8 mouse cellular contexts compared by ENCODE assay signal in genomic region chr2:117342090-117342546, GRCm38 (mm10). TPM values are rescaled to one million over a fixed set of nuclear protein-coding genes. Genes with fewer than 3 reads are reported as not detected.
DNase-seq lines count a peak whose midpoint lies in the region; ATAC-seq and TF ChIP-seq lines count a peak whose summit lies in the region.

No protein-coding gene starts in this region.

- H3K27ac ChIP-seq in intestine, embryonic 14.5 days (ENCODE audit: low read depth), result no peak overlapping the region

- DNase-seq in Patski (ENCODE audit: low read depth, low spot score), result no peak
- DNase-seq in cerebellum, postnatal 25 days, result peak; percentile 71 to 80
- peak; percentile 70 for DNase-seq in gastrocnemius, postnatal 10 days
- DNase-seq in intestine, embryonic 14.5 days (ENCODE audit: low spot score), result peak; percentile 86
- peak; percentile 76 for DNase-seq in left cerebral cortex, postnatal 4 days
- DNase-seq in mesoderm, embryonic 11.5 days (ENCODE audit: low read depth, low spot score), result peak; percentile 75
- DNase-seq in right cerebral cortex, postnatal 36 days (ENCODE audit: low spot score in 2 of 2), result peak; percentile 61 to 67
- DNase-seq in urinary bladder, postnatal 36 days (ENCODE audit: low spot score in 2 of 2), result peak; percentile 50 to 52

- POLR2A ChIA-PET in Patski (lab: Charles Lee), result no interaction called here

- CTCF ChIA-PET in Patski (lab: Charles Lee), result interaction anchor here (1.1 to 1.7 kb wide), 2 partner anchors 78 to 99 kb away, joined by 3 to 4 read pairs; no protein-coding TSS in a partner anchor

- H3K4me3 ChIP-seq in intestine, embryonic 14.5 days (ENCODE audit: low read depth, low read length), result peak overlapping the region; percentile 49

- no peaks in the 10 kb centered on the region for H3K36me3 ChIP-seq in intestine, embryonic 14.5 days (ENCODE audit: control insufficient read depth, insufficient read depth, low read length)

- in situ Hi-C loops in Patski (cut with MboI; ENCODE audit: low pct_unique_long_range_greater_than_20kb), result loop anchor here (10.0 kb wide), 1 partner anchor 93 kb away; no protein-coding TSS in a partner anchor

- WGBS in intestine, embryonic 14.5 days, result 1% methylated on average over 17 of the region's 19 CpGs

- H3K9me3 ChIP-seq in intestine, embryonic 14.5 days (ENCODE audit: control insufficient read depth, low read length), result no peaks in the 10 kb centered on the region

- TF ChIP-seq CTCF in Patski (IDR thresholded peaks at IDR 0.05), result peak; percentile 80

- intact Hi-C loops in left cerebral cortex, postnatal 4 days (cut with DNase I), result loop anchor here (10.0 kb wide), 1 partner anchor 73 kb away; no protein-coding TSS in a partner anchor

- peaks cover 6% of the 10 kb centered on the region for H3K4me1 ChIP-seq in intestine, embryonic 14.5 days (replicated peaks; ENCODE audit: control insufficient read depth, insufficient read depth, low read length)

- peaks cover 28% of the 10 kb centered on the region for H3K27me3 ChIP-seq in Patski
- peaks cover 33% of the 10 kb centered on the region for H3K27me3 ChIP-seq in intestine, embryonic 14.5 days (replicated peaks; ENCODE audit: control insufficient read depth, insufficient read depth, low read length)

- peak overlapping the region; percentile 97 for H3K4me2 ChIP-seq in intestine, embryonic 14.5 days (ENCODE audit: low read length)

- peak overlapping the region; percentile 27; the same call in 1 of the 2 replicates for H3K9ac ChIP-seq in intestine, embryonic 14.5 days (ENCODE audit: low read length)

- ATAC-seq in Patski, result no peak
- ATAC-seq in intestine, embryonic 14.5 days (replicated peaks; ENCODE audit: low FRiP score, low TSS enrichment, low read depth), result peak; percentile 25; the same call in 1 of the 2 replicates

RNA-seq across cellular contexts. Expression of gene Rasgrp1, which starts 0.7 kb away (rescaled TPM):
- not detected for polyA plus RNA-seq in Patski (2021)
- total RNA-seq in gastrocnemius, postnatal 10 days (2021), result under 1 TPM; 0.54 to 0.86 TPM
- polyA plus RNA-seq in intestine, embryonic 14.5 days (2014; fragmentation: Nextera tagmentation; extraction: Ambion mirVana), result 0.61 and 0.69 TPM in 2 replicates
- total RNA-seq in left cerebral cortex, postnatal 4 days (2021), result 10 to 100 TPM; 30.3 to 35.2 TPM

Comparison
In these comparisons a context has a peak if more than half of its experiments do, and no peak if none do; other contexts are left out.
1. RNA of gene Rasgrp1, which starts 0.7 kb away (total RNA-seq): 30.3 to 35.2 TPM in left cerebral cortex, postnatal 4 days; 0.54 to 0.86 TPM in gastrocnemius, postnatal 10 days; every median in the first group is over 10 times any median in the second.